In genomic region chr11:72095994-72096393, GRCm38 (mm10) we compare ENCODE assay signal across 34 mouse cellular contexts. TPM values are rescaled to one million over a fixed set of nuclear protein-coding genes. Genes with fewer than 3 reads are reported as not detected.
A peak's percentile ranks its signal among the peaks of the same experiment; 100 is the strongest.
DNase-seq lines count a peak whose midpoint lies in the region; ATAC-seq and TF ChIP-seq lines count a peak whose summit lies in the region.
"Had no signal": no experiment of that assay in that cellular context is flagged by ENCODE, and none has a peak within 500 bp of the region (broad histone marks: within the 10 kb centered on the region; RNA-seq: fewer than 3 reads in every experiment).

No protein-coding gene starts in this region.

- no peak overlapping the region for H3K4me3 ChIP-seq in midbrain, embryonic 11.5 days (ENCODE audit: low read depth, low read length)
- H3K4me3 ChIP-seq in midbrain, postnatal 0 days (ENCODE audit: low read depth, low read length) = no peak overlapping the region
- no peak overlapping the region for H3K4me3 ChIP-seq in midbrain, embryonic 13.5 days (replicated peaks)
- H3K4me3 ChIP-seq in stomach, postnatal 0 days (ENCODE audit: low read depth, low read length) = no peak overlapping the region
- H3K4me3 ChIP-seq: forebrain, embryonic 13.5 days; heart, embryonic 10.5 days; heart, embryonic 15.5 days had no signal

- no peak for TF ChIP-seq EP300 in stomach, postnatal 0 days (optimal IDR thresholded peaks at IDR 0.05)

- H3K27ac ChIP-seq in midbrain, embryonic 11.5 days (ENCODE audit: low read depth, low read length) = no peak overlapping the region
- H3K27ac ChIP-seq in midbrain, postnatal 0 days (ENCODE audit: low read depth, low read length) = no peak overlapping the region
- peak overlapping the region; percentile 47 for H3K27ac ChIP-seq in midbrain, embryonic 13.5 days
- no peak overlapping the region for H3K27ac ChIP-seq in stomach, postnatal 0 days (replicated peaks)
- H3K27ac ChIP-seq: forebrain, embryonic 13.5 days; heart, embryonic 10.5 days; heart, embryonic 15.5 days; liver, embryonic 14.5 days; macrophage had no signal

- H3K9ac ChIP-seq in midbrain, embryonic 11.5 days (ENCODE audit: low read length) = no peak overlapping the region
- H3K9ac ChIP-seq in midbrain, postnatal 0 days (replicated peaks; ENCODE audit: low read length, poor library complexity, severe bottlenecking) = no peak overlapping the region
- H3K9ac ChIP-seq in midbrain, embryonic 13.5 days (replicated peaks) = no peak overlapping the region
- no peak overlapping the region for H3K9ac ChIP-seq in stomach, postnatal 0 days (ENCODE audit: low read length)
- H3K9ac ChIP-seq: forebrain, embryonic 13.5 days; heart, embryonic 15.5 days; liver, embryonic 14.5 days had no signal

- TF ChIP-seq CTCF in midbrain, postnatal 0 days (IDR thresholded peaks at IDR 0.05) = no peak
- no peak for TF ChIP-seq CTCF in Patski (IDR thresholded peaks at IDR 0.05)
- TF ChIP-seq CTCF in brain, embryonic 14.5 days (IDR thresholded peaks at IDR 0.05; ENCODE audit: borderline replicate concordance, extremely low read depth, insufficient read depth, insufficient read length) = no peak
- no peak for TF ChIP-seq CTCF in stomach, postnatal 0 days (IDR thresholded peaks at IDR 0.05; ENCODE audit: low read depth)

- WGBS in midbrain, embryonic 11.5 days = 50% methylated on average over 3 of the region's 3 CpGs
- 27% methylated on average over 3 of the region's 3 CpGs for WGBS in midbrain, postnatal 0 days
- WGBS in midbrain, embryonic 13.5 days = 38% methylated on average over 3 of the region's 3 CpGs
- whole genome bisulfite sequencing in stomach, postnatal 0 days = 71% methylated on average over 3 of the region's 3 CpGs

- DNase-seq in midbrain, embryonic 11.5 days (ENCODE audit: low spot score, missing footprints) = no peak
- DNase-seq in midbrain, postnatal 0 days (ENCODE audit: low spot score) = no peak
- peak; percentile 68 for DNase-seq in Patski (ENCODE audit: low read depth, low spot score)
- peak; percentile 55 for DNase-seq in brain, embryonic 14.5 days (ENCODE audit: low read depth)
- DNase-seq in stomach, postnatal 0 days (ENCODE audit: low spot score) = no peak
- DNase-seq: adrenal gland, adult 2 months; adrenal gland, postnatal 36 days; B cell, adult 2 months; cerebellum, adult 2 months; cerebellum, postnatal 14 days; gastrocnemius, postnatal 14 days; heart, postnatal 36 days; kidney, adult 11 months; kidney, postnatal 14 days; liver; lung, adult 2 months; lung, postnatal 10 days; right cerebral cortex, adult 18-20 months; spleen, adult 18-20 months; thymus, adult 18-20 months; thymus, postnatal 36 days had no signal

- no peaks in the 10 kb centered on the region for H3K36me3 ChIP-seq in midbrain, embryonic 11.5 days (ENCODE audit: control insufficient read depth, insufficient read depth, low read length)
- H3K36me3 ChIP-seq in midbrain, postnatal 0 days (ENCODE audit: insufficient read depth, low read length) = 0 out of 2 replicates have a peak, but pooled peaks cover 2% of the 10 kb centered on the region
- no peaks in the 10 kb centered on the region for H3K36me3 ChIP-seq in midbrain, embryonic 13.5 days
- no peaks in the 10 kb centered on the region for H3K36me3 ChIP-seq in stomach, postnatal 0 days (ENCODE audit: control insufficient read depth, insufficient read depth, low read length)
- H3K36me3 ChIP-seq: heart, embryonic 10.5 days; heart, embryonic 15.5 days had no signal

- 0 out of 2 replicates have a peak, but pooled peaks have one; percentile 27 for ATAC-seq in midbrain, embryonic 11.5 days (ENCODE audit: low FRiP score)
- ATAC-seq in midbrain, postnatal 0 days (ENCODE audit: low FRiP score) = no peak
- peak; percentile 53 for ATAC-seq in Patski
- ATAC-seq in midbrain, embryonic 13.5 days = peak; percentile 65; the same call in 1 of the 2 replicates
- no peak for ATAC-seq in stomach, postnatal 0 days (ENCODE audit: low FRiP score, low TSS enrichment)
- ATAC-seq: activated CD4-positive, CD25-positive, alpha-beta regulatory T cell, adult 4 months; forebrain, embryonic 13.5 days; inflammation-experienced regulatory T-cells, adult 6 months had no signal

- POLR2A ChIA-PET in Patski (lab: Charles Lee) = interaction anchor here (1.4 to 2.0 kb wide), 3 partner anchors 15 to 46 kb away, joined by 4 to 8 read pairs (median 4); no protein-coding TSS in a partner anchor

- no peaks in the 10 kb centered on the region for H3K27me3 ChIP-seq in midbrain, embryonic 11.5 days (ENCODE audit: control insufficient read depth, insufficient read depth, low read length)
- H3K27me3 ChIP-seq in midbrain, postnatal 0 days (ENCODE audit: insufficient read depth, low read length) = no peaks in the 10 kb centered on the region
- no peaks in the 10 kb centered on the region for H3K27me3 ChIP-seq in Patski
- no peaks in the 10 kb centered on the region for H3K27me3 ChIP-seq in midbrain, embryonic 13.5 days
- no peaks in the 10 kb centered on the region for H3K27me3 ChIP-seq in stomach, postnatal 0 days (ENCODE audit: control insufficient read depth, insufficient read depth, low read length)
- H3K27me3 ChIP-seq: heart, embryonic 15.5 days had no signal

- H3K4me1 ChIP-seq in midbrain, embryonic 11.5 days (ENCODE audit: control insufficient read depth, insufficient read depth, low read length) = no peaks in the 10 kb centered on the region
- no peaks in the 10 kb centered on the region for H3K4me1 ChIP-seq in midbrain, postnatal 0 days (ENCODE audit: insufficient read depth, low read length)
- peaks cover 29% of the 10 kb centered on the region for H3K4me1 ChIP-seq in midbrain, embryonic 13.5 days (replicated peaks)
- no peaks in the 10 kb centered on the region for H3K4me1 ChIP-seq in stomach, postnatal 0 days (replicated peaks; ENCODE audit: control insufficient read depth, insufficient read depth)

- no peak overlapping the region for H3K4me2 ChIP-seq in midbrain, embryonic 11.5 days
- no peak overlapping the region for H3K4me2 ChIP-seq in midbrain, postnatal 0 days (ENCODE audit: low read depth, low read length, poor library complexity, severe bottlenecking)
- no peak overlapping the region for H3K4me2 ChIP-seq in midbrain, embryonic 13.5 days (replicated peaks)
- H3K4me2 ChIP-seq in stomach, postnatal 0 days (replicated peaks; ENCODE audit: low read depth) = no peak overlapping the region
- H3K4me2 ChIP-seq: forebrain, embryonic 13.5 days; heart, embryonic 15.5 days had no signal

- CTCF ChIA-PET in Patski (lab: Charles Lee) = interaction anchor here (0.9 to 2.0 kb wide), 4 partner anchors 11 to 52 kb away, joined by 3 to 8 read pairs (median 3); no protein-coding TSS in a partner anchor

- no peaks in the 10 kb centered on the region for H3K9me3 ChIP-seq in midbrain, embryonic 11.5 days (ENCODE audit: control insufficient read depth, low read length)
- H3K9me3 ChIP-seq in midbrain, postnatal 0 days (ENCODE audit: low read length) = no peaks in the 10 kb centered on the region
- H3K9me3 ChIP-seq in midbrain, embryonic 13.5 days = no peaks in the 10 kb centered on the region
- H3K9me3 ChIP-seq in stomach, postnatal 0 days (ENCODE audit: control insufficient read depth, low read length) = no peaks in the 10 kb centered on the region
- H3K9me3 ChIP-seq: forebrain, embryonic 13.5 days; heart, embryonic 10.5 days; heart, embryonic 15.5 days had no signal

- no peak for TF ChIP-seq POLR2A in brain, embryonic 14.5 days (IDR thresholded peaks at IDR 0.05; ENCODE audit: borderline replicate concordance, extremely low read depth, insufficient read depth, insufficient read length, poor library complexity, severe bottlenecking)

- in situ Hi-C loops in Patski (cut with MboI; ENCODE audit: low pct_unique_long_range_greater_than_20kb) = no loop called here

RNA-seq across cellular contexts. Expression of gene Pitpnm3, which starts 39.6 kb away (rescaled TPM):
- polyA plus RNA-seq in midbrain, embryonic 11.5 days (2014; fragmentation: Nextera tagmentation; extraction: Ambion mirVana) = 0.56 and 0.99 TPM in 2 replicates
- total RNA-seq in midbrain, postnatal 0 days (2014; rRNA removed) = 29.6 and 33.0 TPM in 2 replicates
- polyA plus RNA-seq in midbrain, postnatal 0 days (2015; fragmentation: Nextera tagmentation; extraction: Ambion mirVana) = 7.2 and 7.9 TPM in 2 replicates
- 5.0 TPM for polyA plus RNA-seq in Patski (2021)
- 8.2 and 13.0 TPM in 2 replicates for polyA plus RNA-seq in brain, embryonic 14.5 days (2012; rRNA removed)
- polyA plus RNA-seq in midbrain, embryonic 13.5 days (2015; fragmentation: Nextera tagmentation; extraction: Ambion mirVana) = 1.8 and 2.1 TPM in 2 replicates
- 1.2 and 1.3 TPM in 2 replicates for polyA plus RNA-seq in stomach, postnatal 0 days (2015; fragmentation: Nextera tagmentation; extraction: Ambion mirVana)
- total RNA-seq: granulocyte monocyte progenitor cell, adult 5-6 weeks; megakaryocyte-erythroid progenitor cell, adult 5-6 weeks had no signal
- polyA plus RNA-seq: activated CD4-positive, CD25-positive, alpha-beta regulatory T cell, adult 4 months; inflammation-experienced regulatory T-cells, adult 6 months; macrophage had no signal

RNA-seq across cellular contexts. Expression of gene Pimreg, which starts 54.2 kb away (rescaled TPM):
- polyA plus RNA-seq in midbrain, embryonic 11.5 days (2014; fragmentation: Nextera tagmentation; extraction: Ambion mirVana) = 201 and 214 TPM in 2 replicates
- total RNA-seq in midbrain, postnatal 0 days (2014; rRNA removed) = 10.2 and 10.9 TPM in 2 replicates
- polyA plus RNA-seq in midbrain, postnatal 0 days (2015; fragmentation: Nextera tagmentation; extraction: Ambion mirVana) = 11.5 and 13.0 TPM in 2 replicates
- polyA plus RNA-seq in Patski (2021) = 35.7 TPM
- 29.9 and 53.4 TPM in 2 replicates for polyA plus RNA-seq in brain, embryonic 14.5 days (2012; rRNA removed)
- 79.0 and 80.7 TPM in 2 replicates for polyA plus RNA-seq in midbrain, embryonic 13.5 days (2015; fragmentation: Nextera tagmentation; extraction: Ambion mirVana)
- 18.0 and 22.2 TPM in 2 replicates for polyA plus RNA-seq in stomach, postnatal 0 days (2015; fragmentation: Nextera tagmentation; extraction: Ambion mirVana)
- total RNA-seq: left cerebral cortex, adult 18-20 months had no signal

RNA-seq across cellular contexts. Expression of gene Aipl1, which starts 58.7 kb away (rescaled TPM):
- polyA plus RNA-seq in midbrain, embryonic 11.5 days (2014; fragmentation: Nextera tagmentation; extraction: Ambion mirVana) = 0.15 and 0.44 TPM in 2 replicates
- 0.47 and 0.55 TPM in 2 replicates for total RNA-seq in midbrain, postnatal 0 days (2014; rRNA removed)
- polyA plus RNA-seq in midbrain, postnatal 0 days (2015; fragmentation: Nextera tagmentation; extraction: Ambion mirVana) = 0.50 and 0.51 TPM in 2 replicates
- polyA plus RNA-seq in Patski (2021) = 0.18 TPM
- 0.30 and 0.38 TPM in 2 replicates for polyA plus RNA-seq in brain, embryonic 14.5 days (2012; rRNA removed)
- polyA plus RNA-seq in midbrain, embryonic 13.5 days (2015; fragmentation: Nextera tagmentation; extraction: Ambion mirVana) = 0.43 and 0.63 TPM in 2 replicates
- 0.16 and 0.27 TPM in 2 replicates for polyA plus RNA-seq in stomach, postnatal 0 days (2015; fragmentation: Nextera tagmentation; extraction: Ambion mirVana)
- total RNA-seq: adrenal gland, adult 2 months; adrenal gland, postnatal 36 days; heart, postnatal 36 days; layer of hippocampus, postnatal 10 days; left cerebral cortex, adult 18-20 months; left cerebral cortex, postnatal 14 days had no signal

Comparison
In these comparisons a context has a peak if more than half of its experiments do, and no peak if none do; other contexts are left out.
1. ATAC-seq: peak in midbrain, embryonic 11.5 days (single experiment), Patski (single experiment) and midbrain, embryonic 13.5 days (single experiment); none in midbrain, postnatal 0 days (single experiment) and stomach, postnatal 0 days (single experiment).
2. DNase-seq: peak in Patski (single experiment) and brain, embryonic 14.5 days (single experiment); none in midbrain, embryonic 11.5 days (single experiment), midbrain, postnatal 0 days (single experiment) and stomach, postnatal 0 days (single experiment).